Mouse (Mus musculus): Measurements from ENCODE around the gene Fut11. TPM values are rescaled to one million over a fixed set of nuclear protein-coding genes. Genes with fewer than 3 reads are reported as not detected.
A peak's percentile ranks its signal among the peaks of the same experiment; 100 is the strongest.

Fut11 gene
- polyA plus RNA-seq, 1 experiment from 2014 or later: 15.3 TPM

DNA sequence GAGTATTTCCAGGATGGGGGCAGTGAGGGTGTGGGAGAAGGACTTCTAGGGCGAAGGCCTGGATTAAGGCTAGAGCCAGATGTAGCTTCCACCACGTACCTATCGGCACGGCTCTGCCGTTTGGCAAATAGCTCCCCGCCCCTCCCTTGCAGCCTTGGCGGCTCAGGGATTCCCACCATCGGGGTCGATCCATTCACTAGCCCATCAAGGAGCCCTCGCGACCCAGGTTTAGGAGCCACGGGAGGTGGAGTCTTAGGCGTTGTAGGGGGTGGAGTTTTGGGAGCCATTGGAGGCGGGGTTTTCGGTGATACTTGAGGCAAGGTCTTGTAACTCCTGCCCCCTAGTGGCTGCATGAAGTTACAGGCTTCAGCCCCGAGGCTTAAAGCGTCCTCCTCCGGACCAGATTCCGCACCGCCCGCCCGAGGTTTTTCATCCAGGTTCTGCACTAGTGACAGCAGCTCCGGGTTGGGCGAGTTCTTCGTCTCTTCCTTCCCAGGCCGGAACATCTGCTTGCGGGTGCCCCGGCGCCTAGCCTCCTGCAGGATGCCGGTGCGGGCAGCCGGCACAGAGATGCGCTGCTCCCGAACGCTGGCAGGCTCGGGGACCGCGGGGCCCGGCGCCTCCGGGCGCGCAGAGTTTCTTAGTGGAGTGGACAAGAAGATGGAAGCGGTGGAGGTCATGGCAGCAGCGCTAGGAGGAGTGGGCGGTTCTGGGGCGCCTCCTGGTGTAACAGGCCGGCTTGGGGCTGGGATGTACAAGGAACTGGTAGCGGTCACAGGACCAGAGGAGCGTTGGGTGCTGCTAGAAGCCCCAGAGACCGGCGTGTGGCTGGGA lies 33.7 kb upstream of the Fut11 start:
- ATAC-seq (ENCODE audit: extremely low read depth, insufficient number of reproducible peaks, low FRiP score, low TSS enrichment): peak; percentile 47
- H3K27ac ChIP-seq (replicated peaks): peak overlapping the region; percentile 98
- WGBS: 2% methylated on average over 52 of the region's 52 CpGs
- H3K9ac ChIP-seq: peak overlapping the region; percentile 89
- peak overlapping the region; percentile 68 for H3K4me3 ChIP-seq
- H3K27me3 ChIP-seq (replicated peaks): peaks cover 7% of the 10 kb centered on the region
- H3K4me2 ChIP-seq: peak overlapping the region; percentile 91
- H3K4me1 ChIP-seq: peaks cover 56% of the 10 kb centered on the region
- H3K9me3 ChIP-seq: no peaks in the 10 kb centered on the region
- H3K36me3 ChIP-seq: peaks cover 21% of the 10 kb centered on the region

- H3K27me3 ChIP-seq (replicated peaks): peaks cover 7% of the 10 kb centered on the region
- WGBS: 4% methylated on average over 19 of the region's 19 CpGs
- peak overlapping the region; percentile 68 for H3K4me3 ChIP-seq
- peak overlapping the region; percentile 98 for H3K27ac ChIP-seq (replicated peaks)
- H3K9me3 ChIP-seq: no peaks in the 10 kb centered on the region
- peak overlapping the region; percentile 89 for H3K9ac ChIP-seq
- ATAC-seq (ENCODE audit: extremely low read depth, insufficient number of reproducible peaks, low FRiP score, low TSS enrichment): no peak
- H3K4me2 ChIP-seq: peak overlapping the region; percentile 91
- peaks cover 21% of the 10 kb centered on the region for H3K36me3 ChIP-seq
- H3K4me1 ChIP-seq: peaks cover 56% of the 10 kb centered on the region
These were observed 33.0 kb upstream of the Fut11 start for GRCm38 (mm10) chr14:20661661-20662331.

DNA sequence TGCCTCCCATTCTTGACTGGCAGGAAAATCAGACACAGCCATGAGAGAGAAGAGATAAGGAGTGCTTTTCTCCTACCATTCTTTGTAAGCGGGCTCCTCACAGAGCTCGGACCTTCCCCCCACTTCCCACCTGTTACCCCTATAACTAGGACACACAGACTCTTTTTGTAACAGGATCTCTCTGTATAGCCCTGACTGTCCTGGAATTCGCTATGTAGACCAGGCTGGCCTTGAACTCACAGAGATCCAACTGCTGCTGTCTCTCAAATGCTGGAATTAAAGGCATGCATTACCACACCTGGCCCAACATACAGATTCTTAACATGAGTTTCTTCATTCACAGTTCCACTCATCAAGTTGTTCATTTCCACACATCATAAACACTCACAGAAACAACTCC lies 32.0 kb upstream of the Fut11 start:
- peak overlapping the region; percentile 68 for H3K4me3 ChIP-seq
- peak overlapping the region; percentile 89 for H3K9ac ChIP-seq
- WGBS: 29% methylated on average over 3 of the region's 3 CpGs
- peaks cover 7% of the 10 kb centered on the region for H3K27me3 ChIP-seq (replicated peaks)
- H3K4me1 ChIP-seq: peaks cover 61% of the 10 kb centered on the region
- H3K36me3 ChIP-seq: peaks cover 21% of the 10 kb centered on the region
- H3K4me2 ChIP-seq: peak overlapping the region; percentile 91
- no peaks in the 10 kb centered on the region for H3K9me3 ChIP-seq
- H3K27ac ChIP-seq (replicated peaks): peak overlapping the region; percentile 98
- ATAC-seq (ENCODE audit: extremely low read depth, insufficient number of reproducible peaks, low FRiP score, low TSS enrichment): no peak

DNA sequence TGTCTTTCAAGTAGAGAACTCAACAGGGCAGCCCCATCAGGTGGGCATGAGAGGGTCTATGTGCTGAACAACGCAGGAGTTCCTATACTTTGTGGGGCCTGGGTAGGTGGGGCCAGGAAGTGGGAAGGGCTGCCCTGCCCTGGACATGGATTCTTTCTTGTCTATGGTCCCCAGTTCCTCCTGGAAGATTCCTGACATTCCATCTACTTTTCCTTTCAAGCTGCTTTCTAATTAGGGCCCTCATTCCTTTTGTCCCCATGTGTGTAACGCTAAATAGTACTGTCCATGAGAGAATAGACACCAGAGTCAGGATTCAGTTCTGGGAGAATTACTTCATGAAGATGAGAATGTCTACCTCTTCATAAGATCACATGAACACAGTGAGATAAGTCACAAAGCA lies 31.2 kb upstream of the Fut11 start:
- H3K4me1 ChIP-seq: peaks cover 61% of the 10 kb centered on the region
- H3K36me3 ChIP-seq: peaks cover 21% of the 10 kb centered on the region
- H3K4me3 ChIP-seq: peak overlapping the region; percentile 68
- peaks cover 7% of the 10 kb centered on the region for H3K27me3 ChIP-seq (replicated peaks)
- H3K4me2 ChIP-seq: peak overlapping the region; percentile 91
- peak overlapping the region; percentile 89 for H3K9ac ChIP-seq
- ATAC-seq (ENCODE audit: extremely low read depth, insufficient number of reproducible peaks, low FRiP score, low TSS enrichment): no peak
- 16% methylated on average over 2 of the region's 2 CpGs for WGBS
- peak overlapping the region; percentile 98 for H3K27ac ChIP-seq (replicated peaks)
- H3K9me3 ChIP-seq: no peaks in the 10 kb centered on the region

GRCm38 (mm10) chr14:20664436-20664835 lies 30.3 kb upstream of the Fut11 start:
- Histone ChIP-seq H3K9ac (peak overlapping the region; percentile 89), H3K9me3 (no peaks in the 10 kb centered on the region), H3K4me2 (peak overlapping the region; percentile 91), H3K27me3 (replicated peaks) (peaks cover 7% of the 10 kb centered on the region), H3K4me1 (peaks cover 66% of the 10 kb centered on the region), H3K27ac (replicated peaks) (peak overlapping the region; percentile 98), H3K4me3 (peak overlapping the region; percentile 68), H3K36me3 (peaks cover 21% of the 10 kb centered on the region)
- WGBS: 24% methylated on average over 3 of the region's 3 CpGs
- ATAC-seq (ENCODE audit: extremely low read depth, insufficient number of reproducible peaks, low FRiP score, low TSS enrichment): peak; percentile 56; the same call in 1 of the 2 replicates

DNA sequence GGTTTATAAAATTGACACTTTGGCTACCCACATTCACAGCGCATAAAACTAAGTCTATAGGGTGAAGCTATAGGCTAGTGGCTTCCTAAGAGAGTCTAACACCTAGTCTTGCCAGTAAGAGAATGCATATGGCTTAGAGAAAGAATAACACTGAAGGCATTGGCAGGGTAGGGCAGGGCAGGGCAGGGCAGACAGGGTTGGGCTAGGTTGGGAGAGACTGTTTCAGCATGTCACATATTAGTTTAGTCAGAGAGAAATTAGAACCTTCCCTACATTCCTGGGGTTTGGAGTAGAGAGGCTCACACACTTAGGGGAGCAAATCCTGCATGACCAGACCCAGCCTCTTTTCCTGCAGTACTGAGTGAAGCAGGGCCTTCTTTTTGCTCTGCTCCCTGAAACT lies 27.3 kb upstream of the Fut11 start:
- H3K4me3 ChIP-seq: peak overlapping the region; percentile 44

GRCm38 (mm10) chr14:20668154-20668810 lies 26.5 kb upstream of the Fut11 start, which contains the start of gene Synpo2l:
Synpo2l (minus strand) TSS chr14:20668354.
- peak within 1 kb of the TSS; percentile 82 for H3K9ac ChIP-seq
- peak within 1 kb of the TSS; percentile 98 for H3K27ac ChIP-seq (replicated peaks)
- 42% methylated on average over 8 of the region's 8 CpGs for WGBS
- H3K4me3 ChIP-seq: peak within 1 kb of the TSS; percentile 44
- H3K27me3 ChIP-seq (replicated peaks): 0 out of 2 replicates have a peak, but pooled peaks cover 3% of the 10 kb centered on the region
- H3K9me3 ChIP-seq: no peaks in the 10 kb centered on the region
- peak within 1 kb of the TSS; percentile 91 for H3K4me2 ChIP-seq
- no peak for ATAC-seq (ENCODE audit: extremely low read depth, insufficient number of reproducible peaks, low FRiP score, low TSS enrichment)
- H3K36me3 ChIP-seq: no peaks in the 10 kb centered on the region
- peaks cover 43% of the 10 kb centered on the region for H3K4me1 ChIP-seq

More for the DNA sequence above, 27.3 kb upstream of the Fut11 start:
- Histone ChIP-seq H3K9me3 (no peaks in the 10 kb centered on the region), H3K27me3 (replicated peaks) (peaks cover 10% of the 10 kb centered on the region), H3K4me2 (peak overlapping the region; percentile 91), H3K27ac (replicated peaks) (peak overlapping the region; percentile 98), H3K9ac (peak overlapping the region; percentile 82), H3K36me3 (no peaks in the 10 kb centered on the region), H3K4me1 (peaks cover 43% of the 10 kb centered on the region)
- WGBS: 69% methylated on average over 1 of the region's 1 CpGs
- ATAC-seq (ENCODE audit: extremely low read depth, insufficient number of reproducible peaks, low FRiP score, low TSS enrichment): no peak

- H3K4me2 ChIP-seq: peak overlapping the region; percentile 77
- 0 out of 2 replicates have a peak overlapping the region, but pooled peaks have one; percentile 12 for H3K27ac ChIP-seq (replicated peaks)
These were observed 21.8 kb upstream of the Fut11 start for GRCm38 (mm10) chr14:20672990-20673389.

DNA sequence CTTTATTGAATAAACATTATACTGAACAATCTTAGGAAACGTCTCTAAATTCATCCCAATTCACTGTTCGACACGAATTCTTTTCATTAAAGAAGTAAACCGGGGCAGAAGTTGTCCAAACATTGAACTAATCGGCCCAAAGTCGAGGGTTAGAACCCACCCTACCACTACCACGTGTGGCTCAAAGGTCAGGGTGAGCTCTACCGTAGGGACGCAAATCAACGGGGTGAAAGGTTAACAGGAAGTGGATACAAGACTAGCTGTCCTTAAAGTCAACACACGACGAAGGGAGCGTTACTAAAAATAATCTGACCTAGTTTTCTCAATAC lies 21.1 kb upstream of the Fut11 start:
- peaks cover 23% of the 10 kb centered on the region for H3K4me1 ChIP-seq
- peak overlapping the region; percentile 98 for H3K27ac ChIP-seq (replicated peaks)
- H3K9me3 ChIP-seq: no peaks in the 10 kb centered on the region
- peak overlapping the region; percentile 77 for H3K4me2 ChIP-seq
- H3K9ac ChIP-seq: peak overlapping the region; percentile 75
- 0 out of 2 replicates have a peak, but pooled peaks cover 3% of the 10 kb centered on the region for H3K27me3 ChIP-seq (replicated peaks)
- H3K36me3 ChIP-seq: peaks cover 31% of the 10 kb centered on the region
- ATAC-seq (ENCODE audit: extremely low read depth, insufficient number of reproducible peaks, low FRiP score, low TSS enrichment): no peak
- 9% methylated on average over 13 of the region's 13 CpGs for WGBS
- peak overlapping the region; percentile 74 for H3K4me3 ChIP-seq

More at GRCm38 (mm10) chr14:20672990-20673389, 21.8 kb upstream of the Fut11 start:
- WGBS: 84% methylated on average over 2 of the region's 2 CpGs
- no peak overlapping the region for H3K9ac ChIP-seq
- no peak for ATAC-seq (ENCODE audit: extremely low read depth, insufficient number of reproducible peaks, low FRiP score, low TSS enrichment)
- 0 out of 2 replicates have a peak, but pooled peaks cover 3% of the 10 kb centered on the region for H3K27me3 ChIP-seq (replicated peaks)
- peak overlapping the region; percentile 74; the same call in 1 of the 2 replicates for H3K4me3 ChIP-seq
- H3K36me3 ChIP-seq: peaks cover 24% of the 10 kb centered on the region
- H3K9me3 ChIP-seq: no peaks in the 10 kb centered on the region
- peaks cover 27% of the 10 kb centered on the region for H3K4me1 ChIP-seq

- 0 out of 2 replicates have a peak, but pooled peaks cover 3% of the 10 kb centered on the region for H3K27me3 ChIP-seq (replicated peaks)
- WGBS: under 1% methylated on average over 42 of the region's 43 CpGs
These were observed 20.5 kb upstream of the Fut11 start, which contains the start of gene Sec24c for GRCm38 (mm10) chr14:20674064-20674833. Sec24c (plus strand) TSS chr14:20674308.

More at GRCm38 (mm10) chr14:20674064-20674833, 20.5 kb upstream of the Fut11 start, which contains the start of gene Sec24c:
- H3K9ac ChIP-seq: peak within 1 kb of the TSS; percentile 88
- peak within 1 kb of the TSS; percentile 89 for H3K4me2 ChIP-seq
- peak within 1 kb of the TSS; percentile 98 for H3K27ac ChIP-seq (replicated peaks)
- H3K4me3 ChIP-seq: peak within 1 kb of the TSS; percentile 74
- no peaks in the 10 kb centered on the region for H3K9me3 ChIP-seq
- peak; percentile 96 for ATAC-seq (ENCODE audit: extremely low read depth, insufficient number of reproducible peaks, low FRiP score, low TSS enrichment)
- H3K36me3 ChIP-seq: peaks cover 37% of the 10 kb centered on the region
- H3K4me1 ChIP-seq: peaks cover 18% of the 10 kb centered on the region

Measured in heart, embryonic 13.5 days (tissue).